Mouse (Mus musculus) neutrophil, adult 5-6 weeks (primary cell): Measurements from ENCODE around the gene Mcat. TPM values are rescaled to one million over a fixed set of nuclear protein-coding genes. Genes with fewer than 3 reads are reported as not detected.

Experiments
- ATAC-seq: fragments of 151-379, 151-347 bp; 2 replicates; pipeline ENCODE4 v1.8.0; 2017; ENCODE audit warnings: mild to moderate bottlenecking, moderate TSS enrichment; ENCODE audit not compliant: insufficient number of reproducible peaks, poor library complexity, low FRiP score, severe bottlenecking; ENCODE audit errors: extremely low read depth
- total RNA-seq: library from RNA; stranded (forward); fragments of 200-1000 nt; gene quantifications from 2 replicates; pipeline ENCODE4 v1.2.3, GENCODE M21; 2017

Gene Mcat
- total RNA-seq, 1 experiment from 2014 or later = 11.3 TPM

DNA sequence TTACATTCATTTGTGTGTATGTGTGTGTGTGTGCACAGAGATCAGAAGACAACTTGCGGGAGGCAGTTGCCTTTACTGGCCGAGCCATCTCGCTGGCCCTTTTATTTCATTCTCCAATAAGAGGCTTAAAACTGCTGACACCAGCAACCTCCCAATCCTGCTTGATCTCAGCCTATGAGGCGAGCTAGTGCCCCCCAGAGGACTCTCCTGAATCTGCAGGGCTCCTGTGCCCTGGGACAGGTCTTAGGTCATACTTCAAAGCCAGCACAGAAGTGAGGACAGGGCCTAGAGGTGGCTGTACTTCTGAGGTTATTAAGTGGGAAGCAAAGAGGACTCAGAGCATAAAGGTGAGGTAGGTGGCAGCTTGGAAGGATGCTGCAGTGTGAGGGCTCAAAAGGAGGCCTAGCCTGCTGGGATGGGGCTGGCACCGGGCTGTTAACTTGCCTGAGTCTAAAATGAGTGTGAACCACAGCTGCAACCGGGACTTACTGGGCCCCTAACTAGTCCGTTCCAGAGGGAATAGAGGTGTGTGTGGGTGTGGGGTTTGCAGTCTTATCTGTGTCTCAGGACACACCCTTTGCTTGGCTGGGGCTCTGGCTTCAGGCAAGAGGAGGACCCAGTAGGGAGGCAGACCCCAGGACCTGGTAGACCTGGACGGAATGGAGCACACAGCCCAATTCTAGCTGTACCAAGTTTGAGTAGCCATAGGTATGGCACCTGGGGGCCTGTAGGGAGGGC, 20.0 kb upstream of the Mcat start:
- peak; percentile 15; the same call in 1 of the 2 replicates for ATAC-seq

DNA sequence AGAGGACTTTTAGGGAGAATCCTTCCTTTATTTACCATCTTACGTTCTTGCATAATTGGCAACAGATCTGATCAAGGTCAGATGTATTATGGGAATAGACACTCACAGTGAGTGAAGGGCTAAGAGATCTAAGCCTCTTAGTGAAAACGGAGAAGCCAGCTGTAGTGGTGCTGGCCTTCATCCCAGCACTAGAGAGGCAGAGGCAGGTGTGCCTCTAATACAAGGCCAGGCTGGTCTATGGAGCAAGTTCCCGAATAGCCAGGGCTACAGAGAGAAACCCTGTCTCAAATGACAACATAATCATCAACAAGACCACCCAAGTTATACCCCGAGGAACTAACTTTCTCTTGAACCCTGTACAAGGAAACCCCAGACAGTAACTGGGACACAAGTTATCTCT, 19.3 kb upstream of the Mcat start:
- ATAC-seq = no peak

DNA sequence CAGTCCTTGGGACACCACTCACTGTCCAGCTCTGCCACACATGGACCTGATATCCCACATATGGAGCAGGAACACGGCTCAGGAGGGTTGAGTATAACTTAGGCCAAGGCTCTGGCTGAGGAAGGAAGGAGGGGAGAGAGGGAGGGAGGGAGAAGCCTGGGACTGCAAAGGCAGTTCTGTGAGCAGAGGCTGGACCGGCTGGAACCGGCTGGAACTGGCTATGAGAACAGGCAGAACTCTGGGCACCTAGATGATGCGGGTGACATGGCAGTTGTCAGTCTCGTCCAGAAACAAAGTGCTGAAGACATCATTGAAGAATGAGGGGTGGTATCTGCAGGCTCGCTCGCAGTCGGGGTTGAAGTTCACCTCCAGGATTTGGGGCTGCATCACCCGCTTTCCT, 13.1 kb upstream of the Mcat start:
- no peak for ATAC-seq

DNA sequence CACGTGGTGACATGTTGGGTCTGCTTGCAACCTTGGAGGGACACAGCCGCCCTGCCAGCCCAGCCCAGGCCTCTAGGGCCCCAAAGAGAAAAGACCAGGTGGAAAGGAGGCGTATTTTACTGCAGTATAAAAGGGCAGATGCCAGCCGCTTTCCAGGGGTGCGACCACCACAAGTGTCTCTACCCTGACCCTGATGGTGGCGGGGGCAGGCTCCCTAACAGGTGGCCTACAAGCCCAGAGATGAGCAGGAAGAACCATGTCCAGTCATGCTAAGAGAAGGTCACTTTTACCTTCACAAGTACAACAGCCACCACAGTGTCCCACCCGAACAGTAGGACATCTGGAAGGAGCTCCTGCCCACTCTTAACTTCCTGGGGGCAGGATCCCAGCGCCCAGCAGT, 12.0 kb upstream of the Mcat start:
- no peak for ATAC-seq

DNA sequence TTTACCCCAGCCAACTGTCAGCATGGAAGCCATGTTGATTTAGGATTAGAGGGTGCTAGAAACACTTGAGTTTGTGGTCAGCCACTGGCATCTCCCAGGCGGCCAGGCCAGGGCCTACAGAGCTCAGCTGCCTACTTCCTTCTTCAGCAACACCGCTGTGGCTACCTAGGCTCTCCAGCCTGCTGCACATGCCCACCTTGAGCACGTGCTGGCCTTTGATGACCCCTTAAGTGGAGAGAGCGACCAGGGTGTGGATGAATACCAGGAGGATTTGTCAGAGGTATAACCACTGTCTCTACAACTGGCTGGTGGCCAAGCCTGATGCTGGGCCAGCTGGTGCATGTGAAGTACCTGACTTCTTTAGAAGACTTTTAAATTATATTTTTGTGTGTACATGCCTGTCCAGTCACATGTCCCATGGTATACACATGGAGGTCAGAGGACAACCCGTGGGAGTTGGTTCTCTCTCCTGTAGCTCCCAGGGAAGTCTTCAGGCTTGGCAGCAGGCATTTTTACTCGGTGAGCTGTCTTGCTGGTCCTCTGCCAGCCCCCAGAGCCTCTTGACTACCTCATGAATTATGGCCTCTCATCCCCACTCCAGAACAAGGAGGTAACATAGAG, 11.3 kb upstream of the Mcat start:
- no peak for ATAC-seq

DNA sequence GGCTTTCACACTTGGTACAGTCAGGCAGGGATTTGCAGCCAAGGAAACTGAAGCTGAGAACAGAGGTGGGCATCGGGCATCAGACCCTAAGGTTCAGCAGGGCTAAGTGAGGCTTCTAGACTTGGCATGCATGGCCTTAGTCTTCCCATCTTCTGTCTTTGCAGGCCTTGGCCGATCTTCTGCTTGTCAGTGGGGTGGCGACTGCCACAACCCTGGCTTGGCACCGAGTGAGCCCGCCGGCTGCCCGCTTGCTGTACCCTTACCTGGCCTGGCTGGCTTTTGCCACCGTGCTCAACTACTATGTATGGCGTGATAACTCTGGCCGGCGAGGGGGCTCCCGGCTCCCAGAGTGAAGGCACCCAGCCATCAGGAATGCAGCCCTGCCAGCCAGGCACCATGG, 10.0 kb upstream of the Mcat start:
- no peak for ATAC-seq

DNA sequence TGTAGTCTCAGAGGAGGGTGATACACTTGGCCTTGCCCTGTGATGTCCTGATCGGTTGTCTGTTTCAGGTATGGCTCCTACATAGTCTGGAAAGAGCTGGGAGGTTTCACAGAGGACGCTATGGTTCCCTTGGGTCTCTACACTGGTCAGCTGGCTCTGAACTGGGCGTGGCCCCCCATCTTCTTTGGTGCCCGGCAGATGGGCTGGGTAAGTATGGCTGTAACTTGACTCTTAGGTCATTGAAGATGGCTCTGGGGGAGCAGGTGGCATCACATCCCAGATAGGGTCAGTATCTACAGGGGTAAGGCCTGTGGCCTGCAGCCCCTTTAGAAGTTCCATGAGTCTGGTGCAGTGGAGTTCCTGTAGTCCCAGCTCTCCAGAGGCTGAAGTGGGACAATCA, 8.5 kb upstream of the Mcat start:
- no peak for ATAC-seq

DNA sequence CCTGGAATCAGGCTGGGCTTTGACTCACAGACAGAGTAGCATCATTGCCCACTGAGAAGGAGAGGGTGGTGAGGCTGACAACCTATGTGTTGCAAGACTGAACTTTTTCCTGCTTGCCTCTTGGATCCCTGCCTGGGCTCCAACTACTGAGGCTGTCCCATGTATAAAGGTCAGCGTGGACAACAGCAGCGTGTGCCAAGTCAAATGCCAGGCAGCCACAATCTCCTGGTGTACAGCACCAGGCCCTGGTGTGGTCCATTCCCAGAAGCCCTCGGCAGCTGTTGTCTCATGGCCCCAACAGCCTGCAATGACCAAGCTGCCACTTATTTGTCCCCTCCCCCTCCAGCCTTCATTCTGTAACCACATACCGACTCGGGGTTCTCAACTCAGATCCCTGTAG, 8.0 kb upstream of the Mcat start:
- no peak for ATAC-seq

DNA sequence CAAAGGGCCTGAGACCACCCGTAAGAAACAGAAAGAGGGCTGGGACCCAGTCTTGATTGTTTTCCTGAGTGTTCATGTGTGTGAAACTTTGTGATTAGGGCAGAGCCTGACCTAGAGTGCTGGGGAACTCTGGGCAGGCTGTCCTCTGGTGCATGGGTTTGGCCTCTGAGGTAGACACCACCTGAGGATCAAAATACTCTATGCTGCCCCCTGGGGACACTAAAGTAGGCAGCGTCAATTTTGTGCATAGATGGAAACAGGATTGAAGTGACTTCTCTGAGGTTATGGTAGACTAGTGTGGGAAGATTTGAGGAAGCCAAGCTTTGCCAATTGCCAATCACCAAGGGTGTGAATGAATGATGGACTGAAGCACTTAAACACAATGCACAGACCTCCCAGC, 7.1 kb upstream of the Mcat start:
- peak; percentile 25; the same call in 1 of the 2 replicates for ATAC-seq

DNA sequence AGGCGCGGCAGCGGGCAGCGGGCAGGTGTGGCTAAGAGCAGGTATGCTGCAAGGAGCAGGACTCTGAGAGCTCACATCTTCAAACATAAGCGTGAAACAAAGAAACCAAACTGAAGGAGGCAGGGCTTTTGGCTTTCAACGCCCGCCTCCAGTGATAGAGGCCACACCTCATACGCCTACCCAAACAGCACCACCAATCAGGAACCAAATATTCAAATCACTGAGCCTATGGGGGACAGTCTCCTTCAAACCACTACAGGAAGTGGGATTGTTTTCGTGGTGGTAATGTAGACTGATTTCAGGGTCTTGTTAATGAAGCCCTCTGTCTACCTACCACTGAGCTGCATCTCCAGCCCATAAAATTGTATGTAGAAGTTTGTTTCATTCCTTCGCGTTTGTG, 6.1 kb upstream of the Mcat start:
- no peak for ATAC-seq

DNA sequence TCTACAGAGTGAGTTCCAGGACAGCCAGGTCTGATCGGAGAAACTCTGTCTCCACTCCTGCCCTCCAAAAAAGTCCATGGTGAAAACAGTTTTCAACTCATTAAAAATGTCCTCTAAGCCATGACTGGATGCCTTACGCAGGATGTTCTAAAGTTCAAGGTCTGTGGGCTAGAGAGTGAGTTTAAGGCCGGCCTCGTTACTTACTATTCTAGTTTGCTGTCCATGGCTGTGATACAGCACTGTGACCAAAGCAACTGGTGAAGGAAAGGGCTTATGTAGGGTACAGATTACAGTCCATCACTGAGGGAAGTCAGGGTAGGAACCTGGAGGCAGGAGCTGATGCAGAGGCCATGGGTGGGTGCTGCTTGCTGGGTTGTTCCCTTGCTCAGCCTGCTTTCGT, 5.0 kb upstream of the Mcat start:
- no peak for ATAC-seq

DNA sequence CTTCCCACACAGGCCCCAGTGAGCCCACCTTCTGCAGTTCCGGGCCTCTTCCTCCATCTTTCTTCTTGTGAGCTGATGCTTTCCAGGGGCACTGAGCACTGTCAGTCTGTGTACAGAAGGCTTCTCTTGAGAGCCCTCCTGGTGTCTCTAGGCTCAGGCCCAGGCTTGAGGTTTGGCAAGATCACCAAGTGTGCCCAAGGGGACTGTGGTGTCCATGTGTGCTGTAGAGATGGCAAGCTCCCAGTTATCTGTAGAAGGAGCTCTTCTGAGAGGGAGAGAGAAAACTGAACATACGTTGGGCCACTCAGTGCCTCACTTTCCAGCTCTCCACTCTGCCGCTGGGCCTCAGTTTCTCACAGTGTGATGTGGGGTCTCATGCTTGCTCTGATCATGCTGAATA, 4.1 kb upstream of the Mcat start:
- ATAC-seq = no peak

DNA sequence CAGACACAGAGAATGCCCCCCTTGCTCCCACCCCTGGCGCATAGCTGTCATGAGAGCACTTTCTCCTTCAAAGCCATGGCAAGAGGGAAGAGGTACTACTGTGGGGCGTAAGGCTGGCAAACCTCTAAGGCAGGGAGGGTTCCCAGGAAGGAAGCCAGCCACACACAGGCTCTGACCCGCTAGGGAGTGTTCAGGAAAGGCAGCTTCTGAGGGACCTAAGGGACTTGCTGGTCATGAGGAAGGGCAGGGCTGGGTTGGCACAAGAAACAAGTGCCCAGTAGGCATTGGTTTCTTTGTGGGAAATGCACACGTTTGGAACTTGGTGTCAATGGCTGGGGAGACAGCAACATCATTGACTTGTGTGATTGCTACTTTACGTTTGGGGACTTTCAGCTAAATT, 2.4 kb upstream of the Mcat start:
- ATAC-seq = no peak

DNA sequence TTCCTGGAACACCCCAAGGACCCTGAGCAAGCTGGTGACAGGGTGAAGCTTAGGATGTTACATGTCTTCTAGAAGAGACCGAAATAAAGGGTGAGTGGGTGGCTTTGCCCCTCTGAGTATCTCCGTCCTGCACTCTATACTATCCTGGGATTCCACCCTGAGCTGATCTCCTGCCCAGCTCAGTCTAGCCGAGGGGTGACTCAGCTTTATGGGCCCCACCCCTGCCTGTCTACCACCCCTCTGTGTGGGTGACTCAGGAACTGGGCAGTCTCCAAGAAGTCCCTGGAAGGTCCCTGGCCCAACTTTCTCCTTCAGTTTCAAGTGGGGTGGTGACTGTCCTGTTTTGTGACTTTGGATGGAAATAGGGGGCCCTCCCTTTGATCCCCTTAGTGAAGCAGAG, 1.8 kb upstream of the Mcat start:
- no peak for ATAC-seq

DNA sequence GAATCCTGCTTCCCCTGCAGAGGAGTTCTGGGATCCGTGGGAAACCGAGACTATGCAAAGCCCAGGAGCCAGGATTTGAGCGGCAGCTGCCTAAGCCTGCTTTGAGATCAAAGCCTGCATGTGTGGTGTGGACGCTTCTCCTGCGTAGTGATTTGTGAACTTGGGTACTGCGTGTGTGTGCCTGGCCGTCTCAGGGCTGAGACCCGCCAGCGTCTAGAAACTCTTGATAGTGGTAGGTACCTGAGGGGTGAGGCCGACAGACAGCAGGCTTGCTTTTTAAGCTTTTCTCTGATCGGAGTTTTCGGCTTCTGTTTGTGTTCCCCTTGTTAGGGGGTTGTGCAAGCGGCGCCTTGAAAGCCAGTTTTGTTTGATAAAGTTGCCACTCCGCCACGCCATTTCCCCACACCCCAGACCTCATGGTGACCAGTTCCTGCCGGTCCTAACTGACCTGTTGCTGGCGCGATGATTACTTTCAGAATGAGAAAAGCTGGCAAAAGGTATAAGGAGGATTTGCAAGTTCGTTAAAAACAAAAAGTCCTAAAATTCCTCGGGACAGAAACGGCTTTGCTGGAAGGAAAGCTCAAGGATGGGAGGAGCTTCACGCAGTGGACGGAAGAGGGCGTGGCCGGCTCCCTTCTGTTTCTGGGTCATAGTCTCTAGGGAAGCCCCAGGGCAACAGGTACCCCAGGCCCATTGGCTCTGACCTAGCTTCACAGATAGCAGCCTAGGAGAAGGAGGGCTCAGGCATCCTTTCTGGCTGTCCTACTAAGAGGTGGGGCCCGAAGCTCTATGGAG, 467 bp upstream of the Mcat start:
- peak; percentile 39 for ATAC-seq

DNA sequence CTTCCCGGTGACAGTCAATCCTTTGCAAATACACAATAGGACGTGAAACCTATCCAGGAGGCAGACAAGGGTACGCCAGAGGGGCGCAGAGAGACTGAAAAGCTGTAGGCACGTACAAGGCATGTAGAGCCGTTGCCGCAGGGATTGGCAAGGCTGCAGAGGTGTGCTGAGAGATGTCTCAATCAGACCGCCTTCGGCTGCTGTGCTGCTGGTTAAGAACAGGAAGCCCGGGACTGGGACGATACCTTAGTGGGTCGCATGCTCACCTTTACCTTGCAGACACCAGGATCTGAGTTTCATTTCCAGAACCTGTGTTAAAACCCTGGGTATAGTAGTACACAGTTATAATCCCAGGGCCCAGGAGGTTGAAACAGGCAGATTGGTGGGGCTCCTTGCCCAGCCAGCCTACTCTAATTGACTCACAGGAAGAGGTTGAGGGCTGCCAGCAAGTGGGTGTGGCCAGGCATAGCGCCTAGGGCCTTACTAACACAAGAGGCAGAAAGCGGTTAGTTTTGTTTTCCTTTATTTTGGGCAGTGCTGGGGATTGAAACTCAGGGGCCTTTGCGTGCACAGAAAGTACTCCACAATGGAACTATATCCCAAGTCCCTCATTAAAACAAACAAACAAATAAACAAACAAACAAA, 839 bp downstream of the Mcat start:
- ATAC-seq = peak; percentile 63

DNA sequence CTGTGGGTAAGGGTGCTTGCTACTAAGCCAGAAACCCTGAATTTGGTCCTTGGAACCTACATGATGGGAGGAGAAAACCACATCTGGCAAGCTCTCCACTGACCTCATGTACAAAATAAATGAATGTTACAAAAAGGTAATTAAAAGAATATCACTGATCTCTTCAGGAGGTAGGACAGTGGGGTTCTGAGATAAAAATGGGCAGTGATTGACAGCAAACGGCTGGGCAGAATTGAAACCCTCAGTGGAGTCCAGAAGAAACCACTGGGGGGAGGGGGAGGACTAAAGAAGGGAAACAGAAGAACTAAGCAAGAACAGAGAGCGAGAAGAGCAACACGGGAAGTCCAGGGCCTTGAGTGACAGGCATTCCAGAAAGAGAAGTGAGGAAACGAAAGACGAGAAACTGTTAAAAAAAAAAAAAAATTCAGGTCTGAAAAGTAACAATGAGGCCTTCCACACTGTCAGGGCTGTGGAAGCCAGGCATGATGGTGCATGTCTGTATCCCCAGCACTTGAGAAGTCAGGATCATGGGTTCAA, 2.6 kb downstream of the Mcat start:
- ATAC-seq = no peak

DNA sequence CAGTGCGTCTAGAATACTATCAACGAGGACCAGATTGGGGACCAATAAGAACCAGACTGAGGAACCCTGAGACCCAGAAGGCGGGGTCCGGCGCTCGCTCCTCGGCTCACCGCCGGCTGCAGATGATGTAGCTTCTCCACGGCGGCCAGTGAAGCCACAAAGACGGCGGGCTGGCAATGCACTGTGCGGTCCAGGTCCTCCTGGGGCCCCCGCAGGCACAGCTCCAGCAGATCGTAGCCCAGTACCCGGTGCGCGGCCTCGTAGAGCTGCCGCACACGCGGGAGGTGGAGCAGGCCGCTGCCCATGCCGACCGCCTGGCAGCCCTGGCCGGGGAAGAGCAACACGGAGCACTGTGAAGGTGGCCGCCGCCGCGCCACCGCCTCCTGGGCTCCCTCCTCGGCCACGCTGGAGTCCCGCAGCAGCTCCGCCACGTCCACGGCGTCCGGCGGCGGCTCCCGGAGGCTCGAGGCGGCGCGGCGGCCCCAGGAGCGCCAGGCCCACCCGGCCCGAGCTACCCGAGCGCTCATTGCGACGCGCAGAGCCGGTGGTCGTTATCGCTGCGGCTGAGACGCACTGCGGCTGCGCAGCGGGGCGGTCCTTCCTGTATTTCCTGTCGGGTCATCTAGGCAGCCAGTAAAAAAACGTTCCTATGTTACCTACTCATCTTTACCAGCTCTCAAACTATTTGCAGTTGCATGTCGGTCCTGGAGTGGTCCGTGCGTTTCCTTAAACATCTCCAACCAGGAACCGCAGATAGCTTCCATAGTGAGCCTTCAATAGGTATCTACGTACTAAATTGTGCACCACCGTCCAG, 8.2 kb downstream of the Mcat start:
- peak; percentile 74 for ATAC-seq

DNA sequence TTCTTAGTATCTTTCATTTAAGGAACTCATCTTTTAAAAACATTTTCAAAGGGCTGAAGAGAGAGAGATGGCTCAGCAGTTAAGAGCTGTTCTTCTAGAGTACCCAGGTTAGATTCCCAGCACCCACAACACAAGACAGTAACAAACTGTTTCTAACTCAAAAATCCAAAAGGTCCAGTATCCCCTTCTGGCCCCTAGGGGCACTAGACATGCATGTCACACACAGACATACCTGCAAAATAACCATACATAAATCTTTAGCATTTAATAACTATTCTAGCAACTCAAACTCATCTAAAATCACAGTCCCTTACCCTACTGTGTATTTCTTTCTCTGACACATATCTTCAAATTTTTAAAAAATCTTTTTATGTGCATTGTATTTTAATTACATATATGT, 9.8 kb downstream of the Mcat start:
- no peak for ATAC-seq
